Mouse (Mus musculus): ENCODE measurements around the gene Card19.

DNA sequence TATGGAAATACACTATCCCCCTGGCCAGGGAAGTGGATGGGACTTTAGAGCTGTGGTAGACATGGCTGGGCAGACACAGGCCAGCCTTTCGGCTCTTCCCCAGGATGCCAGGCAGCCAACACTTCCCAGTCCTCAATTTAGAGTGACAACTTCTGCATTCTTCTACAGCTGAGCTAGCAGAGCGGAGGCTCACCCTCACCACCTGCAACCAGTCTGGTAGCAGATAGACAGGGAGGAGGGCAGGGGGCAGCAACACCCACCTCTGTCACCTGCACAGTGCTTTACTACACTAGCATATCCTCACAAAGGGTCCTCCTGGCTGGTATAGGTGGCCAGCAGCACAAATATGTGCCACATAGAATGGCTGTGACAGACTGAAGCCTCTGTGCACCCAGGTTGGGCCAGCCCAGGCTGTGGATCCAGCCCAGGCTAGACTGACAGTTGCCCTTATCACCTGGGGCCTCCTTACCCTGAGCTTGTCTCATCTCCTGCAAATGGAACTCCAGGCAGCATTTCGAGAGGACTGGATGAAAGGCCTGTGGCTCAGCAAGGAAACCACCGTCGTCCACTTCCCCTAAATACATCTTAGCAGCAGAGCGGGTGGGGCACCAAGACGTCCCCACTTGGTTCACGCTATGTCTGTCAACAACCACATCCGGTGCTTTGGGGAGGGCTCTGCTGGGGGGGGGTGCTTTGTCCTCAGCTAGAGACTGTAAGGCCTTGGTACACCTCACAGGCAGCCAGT, 26.7 kb upstream of the Card19 start:
- TF ChIP-seq CTCF (IDR thresholded peaks at IDR 0.05; ENCODE audit: extremely low read depth, insufficient read depth, insufficient read length, insufficient replicate concordance) (no peak), POLR2A (IDR thresholded peaks at IDR 0.05; ENCODE audit: low read depth, low read length) (peak; percentile 15; the same call in 1 of the 2 replicates)
